Mouse (Mus musculus) retina, adult 2 months (tissue): ENCODE data around the gene Pdzd4.

ENCODE experiments used
- DNase-seq: peaks from one replicate; pipeline ENCODE4 v3.0.0-alpha.2; 2012; ENCODE audit warnings: low read depth, low spot score

The Pdzd4 gene

DNA sequence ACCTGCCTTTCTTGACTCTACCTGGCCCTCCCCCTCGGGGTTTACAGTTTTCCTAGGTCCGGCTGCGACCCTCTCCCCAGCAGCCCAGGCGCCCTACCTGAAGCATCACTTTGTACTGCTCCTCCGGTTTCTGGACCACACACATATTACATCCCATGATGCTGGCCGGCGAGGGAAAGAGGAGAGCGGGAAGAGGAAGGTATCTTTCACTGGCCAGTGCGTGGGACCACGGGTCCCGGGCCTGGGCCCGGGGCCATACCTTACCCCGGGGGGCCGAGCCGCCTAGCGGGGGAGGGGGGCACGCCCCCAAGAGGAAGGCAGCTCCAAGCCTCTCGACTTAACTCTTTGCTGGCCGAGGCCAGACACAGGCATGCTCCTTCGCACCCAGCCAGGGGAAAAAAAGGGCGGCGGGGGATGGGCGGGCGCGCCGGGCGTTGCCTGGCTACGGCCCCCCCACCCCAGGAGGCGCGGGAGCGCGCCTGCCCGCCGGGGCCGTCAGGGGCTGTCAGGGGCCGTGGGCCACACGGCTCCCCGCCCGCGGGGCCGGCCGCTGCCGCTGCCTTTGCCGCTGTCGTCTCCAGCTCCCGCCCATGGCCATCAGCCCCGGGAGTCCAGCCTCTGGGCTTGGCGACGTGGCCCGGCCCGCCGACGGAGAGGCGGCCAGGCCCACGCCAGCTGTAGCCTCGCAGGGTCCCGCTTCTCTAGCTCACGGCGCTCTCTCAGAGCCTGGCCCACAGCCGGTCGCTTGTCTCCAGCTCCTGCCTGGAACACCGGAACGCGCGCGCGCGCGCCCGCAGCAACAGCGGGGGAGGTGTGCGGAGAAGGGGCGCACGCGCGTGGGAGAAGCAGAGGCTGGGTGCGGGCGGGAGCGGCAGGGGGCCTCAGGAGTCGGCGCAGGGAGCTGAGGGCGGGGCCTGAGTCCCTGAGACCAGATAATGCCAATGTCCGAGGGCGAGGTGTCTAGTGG, at the start of gene Pdzd4:
Gene Pdzd4 (minus strand): TSS at position 785 of the 967 bp plus-strand sequence.
- peak; percentile 50 for DNase-seq

DNA sequence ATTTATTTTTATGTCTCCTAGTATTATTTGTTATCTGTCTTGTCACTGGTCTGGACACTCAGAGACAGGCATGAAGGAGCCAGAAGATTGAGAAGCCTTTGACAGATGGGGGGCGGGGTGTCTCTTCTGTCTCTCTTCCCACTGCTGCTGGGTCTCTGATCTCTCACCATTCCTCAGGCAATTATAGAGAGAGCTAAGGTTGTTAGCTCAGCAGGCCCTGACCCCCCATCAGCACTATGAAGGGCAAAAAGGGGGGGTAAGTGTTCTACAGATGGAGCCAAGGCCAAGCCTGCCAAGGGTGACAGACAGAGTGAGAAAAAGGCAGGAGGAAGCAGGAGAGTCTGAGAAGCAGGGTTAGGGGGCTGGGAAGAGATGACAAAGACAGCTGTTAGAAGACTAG, 47.2 kb upstream of the Pdzd4 start:
- DNase-seq, result no peak

DNA sequence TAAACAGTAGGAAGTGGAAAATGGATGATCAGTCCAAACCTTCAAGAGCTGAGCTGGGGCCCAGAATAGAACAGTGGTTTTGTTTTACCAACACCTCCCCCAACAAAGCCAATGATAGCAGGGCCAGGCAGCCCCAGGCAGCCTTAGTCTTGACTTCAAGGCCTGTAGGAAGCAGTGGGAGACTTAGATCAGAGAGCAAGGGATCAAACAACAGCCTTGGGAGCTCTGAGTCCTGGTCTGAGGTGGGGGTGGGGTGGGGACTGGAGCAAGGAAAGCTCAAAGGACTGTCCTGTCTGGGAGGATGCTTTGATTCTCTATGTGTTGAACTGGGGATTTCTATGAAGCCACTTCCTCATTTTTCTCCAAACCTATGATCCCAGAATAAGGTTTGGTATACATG, 46.7 kb upstream of the Pdzd4 start:
- DNase-seq, result no peak

DNA sequence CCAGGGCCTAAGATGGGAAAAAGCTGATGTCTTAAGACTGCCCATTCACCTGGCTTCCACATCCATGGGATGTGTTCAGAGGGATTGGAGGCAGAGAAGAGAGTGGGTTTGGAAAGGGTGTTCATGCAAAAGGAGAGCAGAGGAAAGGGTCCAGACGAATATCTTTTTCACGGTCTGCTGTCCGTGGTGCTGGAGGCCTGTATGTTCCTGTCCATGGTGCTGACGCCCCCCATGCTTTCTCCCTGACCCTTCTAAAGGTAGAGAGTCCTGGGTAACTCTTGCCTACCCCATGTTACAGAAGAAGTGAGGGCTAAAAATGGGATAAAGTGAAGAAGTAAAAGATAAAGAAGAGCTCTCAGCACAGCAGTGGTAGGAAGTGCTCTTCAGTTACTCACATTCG, 44.6 kb upstream of the Pdzd4 start:
- DNase-seq, result no peak

DNA sequence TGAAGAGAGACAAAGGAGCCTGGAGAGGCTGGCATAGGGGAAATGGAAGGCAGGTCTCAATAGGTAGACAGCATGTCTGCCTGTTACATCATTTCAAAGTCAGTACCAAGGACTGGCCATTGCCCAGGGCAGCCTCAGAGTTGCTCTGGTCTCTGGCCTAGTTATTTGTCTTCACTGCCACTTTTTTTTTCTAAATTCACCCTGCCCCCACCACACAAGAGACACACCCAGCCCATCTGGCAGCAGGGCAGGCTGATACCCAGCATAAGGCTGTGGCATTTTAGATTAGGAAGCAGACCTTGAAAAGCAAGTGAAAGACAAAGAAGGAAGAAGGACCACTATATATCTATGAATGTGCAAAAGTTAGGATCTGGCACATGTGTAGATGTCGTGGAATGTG, 43.1 kb upstream of the Pdzd4 start:
- DNase-seq, result no peak

DNA sequence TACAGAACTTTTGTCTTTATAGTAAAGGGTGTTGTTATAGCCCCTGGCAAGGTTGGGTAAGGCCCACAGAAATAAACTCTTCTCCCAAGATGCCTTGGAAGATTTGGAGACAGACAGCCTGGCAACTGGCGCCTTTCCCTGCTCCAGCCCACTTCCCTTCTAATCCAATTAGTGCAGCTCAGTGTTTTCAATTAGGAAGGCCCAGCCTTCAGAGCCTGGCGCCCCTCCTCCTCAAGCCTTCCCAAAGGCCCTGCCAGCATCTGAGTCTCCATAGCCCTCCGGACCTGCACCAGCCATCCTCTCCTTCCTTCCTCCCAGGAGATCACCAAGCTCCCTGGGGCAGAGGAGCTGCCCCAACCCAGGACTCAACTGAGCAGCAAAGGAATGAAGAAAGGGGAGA, 42.5 kb upstream of the Pdzd4 start:
- DNase-seq, result no peak

DNA sequence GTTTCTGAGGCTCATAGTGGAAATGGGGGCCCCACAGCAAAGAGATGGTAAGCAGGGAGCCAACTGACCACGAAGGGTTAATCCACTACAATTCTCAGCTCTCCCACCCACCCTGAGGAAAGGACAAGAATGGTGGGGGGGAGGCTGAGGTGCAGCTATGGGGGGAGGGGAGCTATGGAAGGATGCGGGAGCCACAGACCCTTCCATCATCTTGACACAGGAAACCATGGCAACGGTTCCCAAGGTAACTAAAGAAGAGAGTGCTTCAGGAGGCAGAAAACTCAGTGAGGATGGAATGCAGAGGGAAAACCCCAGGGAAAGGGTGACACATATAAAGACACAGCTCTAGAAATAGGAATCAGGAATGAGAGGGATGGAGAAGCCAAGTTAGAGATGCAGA, 39.9 kb upstream of the Pdzd4 start:
- DNase-seq, result no peak

DNA sequence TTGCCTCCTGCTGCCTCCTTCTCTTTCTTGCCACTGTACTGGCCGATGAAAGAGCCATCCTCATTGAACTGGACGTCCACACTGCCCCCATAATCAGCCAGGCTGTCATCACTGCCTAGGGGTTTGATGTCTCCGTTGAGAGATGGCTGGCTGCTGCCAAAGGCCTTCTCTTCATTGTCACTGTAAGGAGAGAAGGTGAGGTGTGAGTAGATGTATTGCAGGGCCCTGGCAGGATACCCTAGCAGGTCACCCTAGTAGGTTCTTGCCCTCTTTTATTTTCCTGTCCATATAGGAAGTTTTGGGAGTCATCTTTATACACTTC, 30.3 kb upstream of the Pdzd4 start:
- DNase-seq, result no peak

DNA sequence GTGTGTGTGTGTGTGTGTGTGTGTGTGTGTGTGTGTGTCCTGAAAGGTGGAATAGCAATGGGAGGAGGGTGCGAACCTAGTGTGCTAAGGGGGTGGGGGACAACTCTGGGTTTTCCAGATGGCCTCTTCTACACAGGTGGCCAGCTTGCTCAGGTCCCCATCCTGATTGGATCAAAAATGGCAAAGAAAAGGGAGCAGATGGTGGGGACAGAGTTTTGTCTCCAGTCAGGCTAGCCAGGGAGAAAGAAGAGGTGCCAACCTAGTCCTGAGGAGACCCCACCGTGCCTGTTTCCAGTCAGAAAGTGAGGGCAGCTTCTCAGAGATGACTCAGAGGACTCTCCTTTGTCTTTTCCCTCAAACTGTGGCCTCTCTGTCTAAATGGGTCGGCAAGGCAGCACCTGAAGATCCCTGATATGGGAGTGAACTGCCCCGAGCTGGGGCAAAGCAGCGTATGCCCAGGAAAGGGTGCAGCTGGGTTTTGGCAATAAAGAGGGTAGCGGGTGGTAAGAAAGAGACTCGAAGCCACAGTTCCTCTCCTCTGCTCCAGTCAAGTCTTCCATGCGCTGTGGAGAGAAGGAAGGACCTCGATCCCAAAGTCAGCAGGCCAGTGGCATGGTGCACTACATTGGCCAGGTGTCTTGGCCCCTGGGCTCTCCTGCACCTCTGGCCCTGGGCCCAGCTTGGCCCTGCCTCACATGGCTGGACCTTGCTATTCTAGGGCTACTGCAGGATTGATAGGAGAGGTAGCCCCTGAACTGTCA, 29.7 kb upstream of the Pdzd4 start:
- no peak for DNase-seq

DNA sequence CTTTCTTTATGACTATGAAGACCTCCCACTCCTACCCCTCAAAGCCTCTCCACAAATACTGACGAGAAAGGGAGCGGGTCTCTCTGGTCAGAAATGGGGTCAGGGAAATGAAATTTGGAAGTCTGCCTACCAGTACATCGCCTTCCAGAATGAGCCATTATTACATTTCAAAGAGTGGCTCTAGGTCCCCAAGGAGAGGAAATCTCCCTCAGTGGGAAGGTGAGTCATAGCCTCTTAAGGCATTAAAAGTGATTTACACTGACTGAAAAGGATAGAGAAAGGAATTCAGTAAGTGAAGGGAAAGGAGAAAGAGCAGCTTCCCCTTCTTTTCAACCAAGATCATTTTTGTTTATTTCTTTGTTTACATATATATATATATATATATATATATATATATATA, 11.9 kb upstream of the Pdzd4 start:
- DNase-seq, result no peak

DNA sequence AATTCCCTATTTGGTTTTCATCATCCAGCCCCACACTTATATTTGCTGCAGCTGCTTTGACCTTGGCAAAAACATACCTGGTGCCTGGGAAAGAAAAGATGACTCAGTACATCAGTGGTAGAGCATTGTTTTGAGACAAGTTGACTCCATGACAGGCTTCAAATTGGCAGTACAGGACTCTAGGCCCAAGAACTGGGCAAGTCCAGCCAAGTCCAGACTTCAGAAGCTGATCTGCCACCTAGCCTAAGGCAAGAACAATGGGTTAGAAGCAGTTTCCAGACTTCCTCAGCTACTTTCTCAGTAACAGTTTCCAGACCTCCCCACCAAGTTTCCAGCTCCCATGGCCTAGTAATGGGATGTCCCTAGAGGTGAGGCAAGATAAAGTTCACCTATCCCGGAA, 11.0 kb upstream of the Pdzd4 start:
- no peak for DNase-seq

DNA sequence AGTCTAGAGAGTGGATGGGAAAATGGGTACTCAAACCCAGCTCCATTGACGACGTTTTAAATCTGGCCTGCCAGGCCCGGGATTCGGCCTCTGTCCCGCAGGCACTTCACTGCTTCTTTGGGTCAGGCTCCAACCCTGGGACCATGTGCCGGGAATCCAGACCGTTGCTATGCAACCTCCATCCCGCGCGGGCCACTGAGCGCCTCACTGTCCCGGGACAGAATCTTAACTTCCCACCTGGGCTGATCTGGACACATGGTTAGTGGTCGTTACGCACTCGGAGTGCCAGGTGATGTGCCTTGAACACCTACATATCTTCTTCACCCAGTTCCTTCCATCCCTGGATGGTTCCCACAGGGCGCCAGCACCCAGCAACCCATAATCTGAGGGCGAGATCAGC, 1.0 kb downstream of the Pdzd4 start:
- DNase-seq, result no peak

DNA sequence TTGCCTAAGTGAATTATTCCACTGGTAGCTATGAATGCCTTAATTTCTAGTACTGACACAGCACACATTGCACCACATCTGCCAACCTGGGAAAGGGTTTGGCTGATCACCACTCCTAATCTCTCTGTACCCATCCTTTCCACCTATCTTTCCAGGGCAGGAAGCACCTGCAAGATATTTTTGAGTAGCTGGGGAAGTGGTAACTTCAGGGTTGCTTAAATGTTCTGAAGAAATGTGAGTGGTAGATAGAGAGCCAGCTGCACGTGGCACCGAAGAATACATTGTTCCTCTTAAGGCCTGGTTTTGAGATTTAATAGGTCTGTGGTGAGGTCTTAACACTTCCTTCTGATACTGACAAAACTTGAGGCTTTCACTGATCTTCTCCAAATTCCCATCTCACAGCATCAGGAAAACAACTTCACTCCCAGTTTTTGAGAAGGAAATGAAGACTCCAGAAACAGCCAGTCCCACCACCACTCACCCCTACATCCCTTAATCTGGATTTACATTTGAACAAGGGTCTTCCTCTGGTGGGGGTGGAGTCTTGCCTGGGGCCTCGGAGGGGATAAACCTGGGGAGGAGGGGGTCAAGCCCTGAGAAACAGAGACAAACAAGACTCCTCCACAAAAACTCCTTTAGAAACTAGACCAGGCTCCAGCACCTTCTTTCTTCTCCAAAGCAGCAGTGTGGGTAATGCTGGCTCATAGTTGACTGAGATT, 8.0 kb downstream of the Pdzd4 start:
- DNase-seq, result no peak

DNA sequence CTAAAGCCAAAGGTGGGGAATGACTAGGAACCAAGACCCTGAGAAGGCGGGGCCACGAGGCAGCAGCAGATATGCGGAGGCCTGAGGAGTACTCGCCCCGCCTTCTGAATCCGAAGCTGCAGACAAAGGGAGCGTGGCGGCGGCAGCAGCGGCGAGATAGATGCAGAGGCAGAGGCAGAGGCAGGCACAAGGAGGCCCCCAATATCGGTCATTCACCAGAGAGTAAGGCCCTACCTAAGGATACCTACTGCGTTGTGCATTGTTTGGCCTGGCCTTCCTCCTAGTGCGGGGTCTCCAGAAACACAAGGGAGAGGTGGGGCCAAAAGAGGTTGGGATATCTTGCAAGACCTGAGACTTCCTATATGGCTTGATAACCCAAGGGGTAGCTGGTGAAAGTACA, 9.7 kb downstream of the Pdzd4 start:
- DNase-seq, result no peak

DNA sequence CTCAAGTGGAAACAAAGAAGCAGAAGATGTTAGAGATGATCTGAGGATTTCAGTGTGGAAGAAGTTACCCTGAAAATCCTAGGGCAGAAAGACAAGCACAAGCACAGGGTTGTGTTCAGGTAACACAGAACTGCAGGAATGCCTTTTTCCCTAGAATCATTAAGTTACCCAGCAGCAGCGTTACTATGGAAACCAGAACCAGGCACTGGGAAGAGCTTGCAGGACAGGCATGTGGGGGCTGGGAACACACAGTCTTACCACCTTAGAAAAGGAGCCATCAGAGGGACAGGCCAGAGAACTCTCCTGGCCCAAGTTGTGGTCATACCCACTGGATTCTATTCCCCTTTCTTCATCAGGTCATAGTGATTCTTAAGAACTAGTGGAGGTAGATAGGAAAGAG, 19.0 kb downstream of the Pdzd4 start:
- no peak for DNase-seq

DNA sequence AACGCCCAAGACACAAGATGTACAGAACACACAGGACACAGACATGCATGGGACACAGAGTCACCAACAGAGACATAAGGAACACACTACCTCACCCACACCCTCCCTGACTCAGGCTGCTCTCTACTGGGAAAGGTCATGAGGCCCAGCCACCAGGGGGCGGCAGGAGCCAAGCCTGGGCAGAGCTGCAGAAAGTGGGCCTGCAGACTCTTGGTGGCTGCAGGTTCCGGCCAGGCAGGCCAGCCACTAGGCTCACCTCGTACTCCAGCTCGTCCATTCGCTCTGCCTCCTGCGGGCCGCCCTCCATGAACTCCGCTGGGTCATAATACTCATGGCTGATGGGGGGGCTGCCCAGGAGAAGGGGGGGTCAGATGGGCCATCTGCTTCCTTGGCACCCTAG, 26.3 kb downstream of the Pdzd4 start:
- DNase-seq, result peak; percentile 29

DNA sequence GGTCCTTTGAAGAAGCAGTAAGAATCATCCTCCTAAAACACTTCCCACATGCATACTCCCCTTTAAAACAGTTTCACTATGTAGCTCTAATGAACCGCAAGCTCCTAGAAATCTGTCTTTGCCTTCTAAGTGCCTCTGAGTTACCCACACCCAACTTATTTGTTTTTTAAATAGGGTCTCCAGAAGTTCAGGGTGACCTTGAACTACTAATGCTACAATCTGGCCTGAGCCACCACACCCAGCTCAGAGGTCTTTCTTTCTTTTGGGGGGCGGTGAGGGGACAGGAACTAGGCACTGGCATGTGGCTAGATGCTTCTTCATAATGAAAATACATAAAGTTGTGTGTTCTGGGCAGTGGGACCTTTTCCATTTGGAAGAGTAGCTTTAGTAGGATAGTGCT, 27.3 kb downstream of the Pdzd4 start:
- DNase-seq, result no peak

DNA sequence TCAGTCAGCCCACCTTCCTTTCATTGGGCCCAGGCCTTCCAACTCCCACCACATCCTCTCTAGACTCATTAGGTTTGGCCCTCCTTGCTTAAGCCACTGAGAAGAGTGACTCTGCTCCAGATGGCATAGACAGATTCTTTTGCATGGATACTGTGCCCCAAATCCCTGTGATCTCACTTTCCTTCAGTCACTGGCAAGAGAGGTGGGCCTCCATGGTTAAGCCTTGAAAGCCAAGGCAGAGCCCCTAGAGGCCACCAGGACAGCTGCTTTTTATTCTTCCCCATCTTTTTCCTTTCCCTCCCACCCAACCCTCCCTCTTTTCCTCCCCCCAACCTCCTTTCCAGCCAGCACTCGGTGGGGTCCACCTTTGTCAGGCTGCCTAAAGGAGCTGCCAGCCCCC, 31.3 kb downstream of the Pdzd4 start:
- DNase-seq, result no peak

DNA sequence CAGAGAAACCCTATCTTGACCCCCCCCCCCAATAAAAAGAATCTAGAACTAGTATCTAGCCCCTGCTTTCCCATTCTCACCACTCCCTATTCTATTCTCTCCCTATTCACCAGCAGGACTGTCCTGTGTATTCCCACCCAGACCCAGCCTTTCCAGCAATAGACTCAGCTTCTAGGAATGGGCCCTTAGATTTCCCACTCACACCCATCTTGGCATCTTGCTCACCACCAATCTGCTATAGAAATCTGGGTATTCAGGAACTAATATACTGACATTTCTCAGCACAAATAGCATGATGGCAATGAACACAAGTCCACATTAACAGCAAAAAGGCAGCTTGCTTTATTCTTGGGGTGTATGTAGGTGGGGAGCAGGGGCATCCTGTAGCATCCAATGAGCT, 31.7 kb downstream of the Pdzd4 start:
- DNase-seq, result no peak

DNA sequence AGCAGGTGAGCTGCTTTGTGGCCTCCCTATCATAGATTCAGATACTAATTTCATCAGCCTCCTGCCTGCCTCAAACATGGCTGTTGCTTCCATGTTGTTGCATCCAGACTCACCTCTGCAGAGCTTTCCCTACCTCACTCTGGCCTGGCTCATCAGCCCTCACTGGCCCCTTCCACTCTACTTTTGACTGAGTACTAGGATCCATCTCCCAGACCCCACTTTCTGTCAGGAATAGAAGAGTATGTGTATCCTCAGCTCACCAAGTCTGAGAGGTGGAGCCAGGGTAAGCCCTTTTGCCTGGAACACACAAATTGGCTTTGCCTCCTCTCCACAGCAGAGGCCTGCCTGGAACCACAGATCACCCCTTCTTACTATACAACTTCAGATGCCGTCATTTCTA, 36.3 kb downstream of the Pdzd4 start:
- DNase-seq, result no peak

DNA sequence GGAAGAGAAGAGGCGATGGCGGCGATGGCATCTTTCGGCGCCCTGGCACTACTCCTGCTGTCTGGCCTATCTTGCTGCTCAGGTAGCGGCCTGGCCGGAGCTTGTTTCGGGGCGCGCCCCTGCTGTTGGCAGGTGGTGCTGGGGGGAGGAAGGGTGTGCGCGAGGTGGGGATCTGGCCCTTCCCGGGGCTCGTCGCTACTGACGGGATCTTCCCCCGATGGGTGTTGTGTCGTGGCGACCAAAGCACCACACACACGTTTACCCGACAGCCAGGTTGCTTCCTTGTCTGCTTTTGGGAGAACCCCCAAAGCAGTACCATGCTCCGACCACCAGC, 37.6 kb downstream of the Pdzd4 start:
- no peak for DNase-seq

DNA sequence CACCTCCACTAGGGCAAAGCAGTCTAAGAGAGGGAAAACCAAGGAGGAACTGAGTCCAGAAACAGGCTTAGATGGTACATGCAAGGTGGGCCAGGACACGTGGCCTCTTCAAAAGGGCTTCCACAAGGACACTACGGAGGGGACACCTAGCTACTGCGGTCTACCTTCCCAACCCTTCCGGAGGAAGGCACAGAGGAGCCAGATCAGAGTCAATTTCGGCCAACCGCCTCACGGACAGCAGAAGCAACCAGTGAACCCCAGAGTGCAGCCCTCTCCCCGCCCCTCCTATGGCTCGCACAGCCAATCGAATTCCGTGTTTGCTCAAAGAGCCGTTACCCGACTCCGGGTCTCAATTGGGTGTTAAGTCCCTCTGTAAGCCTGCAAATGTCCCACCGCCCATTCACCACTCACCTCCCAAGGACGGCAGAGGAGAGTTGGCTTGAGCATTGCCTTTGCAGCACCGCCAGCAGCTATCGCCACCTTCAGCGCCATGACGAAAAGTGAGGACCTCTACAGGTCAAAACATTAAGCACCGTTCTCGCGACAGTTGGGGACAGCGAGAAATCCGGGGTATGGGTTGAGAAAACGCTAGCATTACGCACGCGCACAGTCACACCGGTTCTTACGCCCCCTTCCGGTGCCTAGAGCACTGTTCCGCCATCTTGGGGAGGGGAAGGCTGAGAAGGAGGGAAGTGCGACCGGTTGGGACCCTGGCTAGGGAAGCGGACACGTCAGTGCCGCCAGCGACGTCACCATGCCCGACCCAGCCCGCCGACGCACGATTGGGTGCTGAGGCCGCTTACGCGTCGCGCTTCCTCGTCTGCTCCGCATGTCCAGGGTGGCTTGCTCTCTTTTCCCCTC, 38.2 kb downstream of the Pdzd4 start, which contains the start of the genes Idh3g and Ssr4:
Gene Idh3g (minus strand): TSS at position 534 of the 861 bp plus-strand sequence.
Gene Ssr4 (plus strand): TSS at position 665 of the 861 bp plus-strand sequence.
- peak; percentile 84 for DNase-seq
